Mouse (Mus musculus) embryonic fibroblast, embryonic 13.5 days (primary cell): ENCODE measurements at regions not wholly inside any gene's neighbourhood (a gene's known extent, or its start where the extent isn't known, plus 50 kb on each side); places are given as distances from the start of the nearest gene placed in this dataset.

ENCODE experiments used
- H3K27ac ChIP-seq: 2 replicates; pipeline ENCODE4 v1.5.1; 2012; ENCODE audit warnings: low read length, control low read depth, inconsistent platforms; ENCODE audit not compliant: insufficient read depth
- H3K4me1 ChIP-seq: 2 replicates; pipeline ENCODE4 v1.6.1; 2011; ENCODE audit warnings: low read length; ENCODE audit not compliant: control insufficient read depth, insufficient read depth
- H3K4me3 ChIP-seq: 2 replicates; pipeline ENCODE4 v1.5.1; 2011; ENCODE audit warnings: mild to moderate bottlenecking, control low read depth, low read length; ENCODE audit not compliant: insufficient read depth
- CTCF ChIP-seq: IDR thresholded peaks from 2 replicates; pipeline ENCODE4 v1.5.1; 2011; ENCODE audit warnings: mild to moderate bottlenecking, control low read depth, low read length, moderate library complexity, borderline replicate concordance; ENCODE audit not compliant: insufficient read depth
- POLR2A ChIP-seq: IDR thresholded peaks from 2 replicates; pipeline ENCODE4 v1.6.1; 2011; ENCODE audit warnings: low read depth, mild to moderate bottlenecking, control low read depth, low read length, moderate library complexity

- Histone ChIP-seq H3K4me3 (no peak overlapping the region), H3K4me1 (no peaks in the 10 kb centered on the region), H3K27ac (no peak overlapping the region)
- no peak for TF ChIP-seq POLR2A
- no peak for TF ChIP-seq CTCF
Measured at GRCm38 (mm10) chr11:71407043-71407442, 176.5 kb upstream of the Nlrp1b start.

- Histone ChIP-seq H3K4me3 (no peak overlapping the region), H3K4me1 (no peaks in the 10 kb centered on the region), H3K27ac (no peak overlapping the region)
- no peak for TF ChIP-seq CTCF
- no peak for TF ChIP-seq POLR2A
Measured at GRCm38 (mm10) chr11:71409211-71409765, 178.8 kb upstream of the Nlrp1b start.

GRCm38 (mm10) chr11:71410582-71410981 lies 180.0 kb upstream of the Nlrp1b start:
- H3K4me3 ChIP-seq = no peak overlapping the region
- no peak for TF ChIP-seq POLR2A
- no peak for TF ChIP-seq CTCF
- H3K4me1 ChIP-seq = no peaks in the 10 kb centered on the region
- H3K27ac ChIP-seq = no peak overlapping the region

DNA sequence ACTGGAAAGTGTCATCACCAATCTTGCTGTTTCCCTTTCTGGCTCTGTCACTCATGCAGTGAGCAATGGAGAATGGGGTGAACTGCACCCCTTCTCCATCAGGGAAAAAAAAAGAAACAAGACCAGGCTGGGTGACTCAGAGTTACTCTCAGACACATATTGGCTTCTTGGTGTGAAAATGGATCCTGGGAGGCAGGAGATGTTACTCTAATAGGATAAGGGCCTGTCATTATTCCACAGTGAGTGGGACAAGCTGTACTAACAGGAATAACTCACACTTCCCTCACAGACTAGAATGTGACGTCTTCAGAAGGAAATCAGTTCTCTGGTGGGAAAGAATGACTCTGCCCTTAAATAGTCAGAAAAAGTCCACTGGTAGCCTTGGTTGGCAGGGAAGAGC lies 181.4 kb upstream of the Nlrp1b start:
- H3K4me1 ChIP-seq = no peaks in the 10 kb centered on the region
- no peak overlapping the region for H3K27ac ChIP-seq
- H3K4me3 ChIP-seq = no peak overlapping the region
- TF ChIP-seq CTCF (no peak), POLR2A (no peak)

DNA sequence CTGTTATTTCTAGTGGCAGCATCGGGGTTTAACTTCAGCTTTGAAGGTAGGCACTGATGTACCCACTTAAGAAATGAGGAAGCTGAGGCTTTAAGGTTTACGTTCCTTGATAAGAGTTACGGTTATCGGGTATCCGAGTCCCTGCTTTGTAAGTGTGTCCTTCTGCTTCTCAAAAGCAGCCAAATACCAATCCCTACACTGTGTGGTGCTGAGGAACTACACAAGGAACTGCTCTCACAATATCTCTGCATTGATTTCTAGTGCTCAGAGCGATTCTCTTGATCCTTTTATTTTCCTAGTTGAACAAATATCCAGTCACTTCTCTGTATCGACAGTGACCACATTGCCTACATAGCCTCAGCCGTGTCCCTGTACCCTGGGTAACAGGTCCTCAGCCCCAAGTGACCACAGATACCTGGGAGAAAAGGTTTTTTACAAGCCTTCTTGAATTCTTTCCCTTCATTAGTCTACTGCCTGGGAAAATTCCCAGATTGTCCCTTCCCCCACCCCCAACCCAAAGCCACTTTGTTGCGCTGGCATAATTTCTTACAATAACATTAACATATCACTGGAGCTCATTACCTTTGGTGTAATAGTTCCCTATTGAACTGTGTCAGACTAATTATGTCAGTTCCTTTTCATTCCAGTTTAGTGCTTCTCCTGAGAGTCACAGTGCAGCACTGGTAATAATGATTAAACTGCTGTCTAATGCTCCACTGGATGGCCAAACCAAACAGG lies 184.0 kb upstream of the Nlrp1b start:
- H3K27ac ChIP-seq = no peak overlapping the region
- no peak for TF ChIP-seq CTCF
- TF ChIP-seq POLR2A = no peak
- H3K4me1 ChIP-seq = no peaks in the 10 kb centered on the region

DNA sequence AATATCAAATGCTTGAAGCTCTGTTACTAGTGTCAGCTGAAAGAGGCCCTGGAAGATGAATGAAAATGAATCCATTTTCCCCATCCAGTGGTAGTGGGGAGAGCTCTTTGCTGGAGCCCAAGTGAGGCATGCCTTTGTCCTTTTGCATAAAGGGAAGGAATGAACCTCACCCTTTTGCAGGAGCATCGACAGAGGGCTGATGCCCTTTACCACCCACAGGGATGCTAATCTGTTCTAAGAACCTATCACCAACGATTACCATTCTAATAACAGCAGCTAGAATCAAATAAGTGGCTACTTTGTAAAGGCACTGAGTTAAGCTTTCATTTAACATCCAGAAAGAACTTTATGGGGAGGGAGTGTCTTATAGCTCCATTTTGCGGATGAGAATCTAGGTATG lies 184.9 kb upstream of the Nlrp1b start:
- TF ChIP-seq POLR2A = no peak

More for the DNA sequence above, 184.0 kb upstream of the Nlrp1b start:
- H3K4me3 ChIP-seq = no peak overlapping the region

GRCm38 (mm10) chr11:71422291-71422840 lies 191.8 kb upstream of the Nlrp1b start:
- TF ChIP-seq CTCF = no peak
- no peak for TF ChIP-seq POLR2A
- Histone ChIP-seq H3K4me3 (no peak overlapping the region), H3K4me1 (no peaks in the 10 kb centered on the region), H3K27ac (no peak overlapping the region)

More for the DNA sequence above, 184.9 kb upstream of the Nlrp1b start:
- Histone ChIP-seq H3K4me3 (no peak overlapping the region), H3K4me1 (no peaks in the 10 kb centered on the region), H3K27ac (no peak overlapping the region)

DNA sequence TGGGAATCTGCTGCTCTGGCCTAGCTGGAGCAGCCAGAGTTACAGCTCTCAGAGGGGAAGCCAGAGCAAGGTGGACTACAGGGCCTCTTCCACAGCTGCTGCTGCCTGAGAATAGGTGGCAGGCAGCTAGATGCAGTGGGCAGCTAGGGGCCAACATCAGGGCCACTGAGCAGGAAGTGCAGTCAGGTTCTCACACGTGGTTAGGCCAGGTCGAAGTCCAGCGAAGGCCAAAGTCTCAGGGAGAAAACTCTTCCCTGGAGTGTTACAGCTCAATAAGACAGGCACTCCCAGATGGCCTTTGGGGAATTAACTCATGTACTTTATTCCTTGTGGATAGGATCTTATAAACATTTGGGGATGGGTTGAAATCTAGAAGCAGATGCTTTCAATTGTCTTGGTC lies 192.7 kb upstream of the Nlrp1b start:
- TF ChIP-seq POLR2A = no peak
- no peak overlapping the region for H3K4me3 ChIP-seq
- H3K27ac ChIP-seq = no peak overlapping the region
- no peaks in the 10 kb centered on the region for H3K4me1 ChIP-seq

- H3K27ac ChIP-seq = no peak overlapping the region
- no peak for TF ChIP-seq POLR2A
- no peak for TF ChIP-seq CTCF
- H3K4me3 ChIP-seq = no peak overlapping the region
- H3K4me1 ChIP-seq = no peaks in the 10 kb centered on the region
Measured at GRCm38 (mm10) chr11:71424879-71425278, 194.3 kb upstream of the Nlrp1b start.

GRCm38 (mm10) chr11:71429739-71430138 lies 199.2 kb upstream of the Nlrp1b start:
- H3K4me3 ChIP-seq = no peak overlapping the region
- TF ChIP-seq CTCF (no peak), POLR2A (no peak)
- H3K27ac ChIP-seq = no peak overlapping the region
- H3K4me1 ChIP-seq = no peaks in the 10 kb centered on the region
